In genomic region chr6:137153021-137153420, GRCm38 (mm10) we compare ENCODE assay signal across 21 mouse cellular contexts. TPM values are rescaled to one million over a fixed set of nuclear protein-coding genes. Genes with fewer than 3 reads are reported as not detected.
DNase-seq lines count a peak whose midpoint lies in the region; ATAC-seq lines count a peak whose summit lies in the region.
"Had no signal": no experiment of that assay in that cellular context is flagged by ENCODE, and none has a peak within 500 bp of the region (broad histone marks: within the 10 kb centered on the region; RNA-seq: fewer than 3 reads in every experiment).

No protein-coding gene starts in this region.

- ATAC-seq in kidney, embryonic 16.5 days (ENCODE audit: low FRiP score, low TSS enrichment) = no peak
- ATAC-seq: forebrain, embryonic 16.5 days had no signal

- WGBS in kidney, embryonic 16.5 days = 89% methylated on average over 14 of the region's 14 CpGs

- no peak overlapping the region for H3K4me3 ChIP-seq in kidney, embryonic 16.5 days (ENCODE audit: low read length)
- H3K4me3 ChIP-seq: embryonic facial prominence, embryonic 13.5 days; forebrain, embryonic 12.5 days; heart, adult 2 months; heart, embryonic 15.5 days; hindbrain, embryonic 10.5 days had no signal

- H3K4me2 ChIP-seq in kidney, embryonic 16.5 days (replicated peaks; ENCODE audit: low read depth, low read length) = no peak overlapping the region
- H3K4me2 ChIP-seq: embryonic facial prominence, embryonic 13.5 days; forebrain, embryonic 12.5 days; heart, embryonic 11.5 days; heart, embryonic 15.5 days had no signal

- no peaks in the 10 kb centered on the region for H3K9me3 ChIP-seq in kidney, embryonic 16.5 days (ENCODE audit: low read length)
- H3K9me3 ChIP-seq: embryonic facial prominence, embryonic 13.5 days; forebrain, embryonic 12.5 days; heart, embryonic 15.5 days; hindbrain, embryonic 10.5 days had no signal

- no peak overlapping the region for H3K9ac ChIP-seq in kidney, embryonic 16.5 days (replicated peaks; ENCODE audit: low read length)
- H3K9ac ChIP-seq: embryonic facial prominence, embryonic 13.5 days; forebrain, embryonic 12.5 days; heart, embryonic 15.5 days had no signal

- peak; percentile 47 for DNase-seq in kidney, adult 11 months
- peak; percentile 49 for DNase-seq in kidney, adult 9 months
- no peak for DNase-seq in kidney, postnatal 4 days
- DNase-seq in kidney, postnatal 25 days = peak; percentile 15 to 75
- DNase-seq in cerebellum, postnatal 4 days (ENCODE audit: low spot score in 2 of 2) = no peak
- no peak for DNase-seq in left cerebral cortex, postnatal 14 days (ENCODE audit: low spot score in 2 of 2)
- DNase-seq: adrenal gland, postnatal 10 days; cerebellum, adult 11 months; cerebellum, adult 9-10 months; cerebellum, postnatal 25 days; gastrocnemius, postnatal 10 days; heart, adult 2 months; heart, postnatal 14 days had no signal

- H3K27me3 ChIP-seq in kidney, embryonic 16.5 days (ENCODE audit: insufficient read depth, low read length) = no peaks in the 10 kb centered on the region
- H3K27me3 ChIP-seq: embryonic facial prominence, embryonic 13.5 days; forebrain, embryonic 12.5 days; heart, embryonic 15.5 days had no signal

- no peaks in the 10 kb centered on the region for H3K4me1 ChIP-seq in kidney, embryonic 16.5 days (ENCODE audit: insufficient read depth, low read length)
- H3K4me1 ChIP-seq: heart, embryonic 15.5 days; hindbrain, embryonic 10.5 days had no signal

- no peak overlapping the region for H3K27ac ChIP-seq in kidney, embryonic 16.5 days (ENCODE audit: low read length)
- H3K27ac ChIP-seq: embryonic facial prominence, embryonic 13.5 days; forebrain, embryonic 12.5 days; heart, adult 2 months; heart, embryonic 15.5 days; hindbrain, embryonic 10.5 days had no signal

- H3K36me3 ChIP-seq in kidney, embryonic 16.5 days (ENCODE audit: insufficient read depth, low read length) = no peaks in the 10 kb centered on the region
- H3K36me3 ChIP-seq: embryonic facial prominence, embryonic 13.5 days; forebrain, embryonic 12.5 days; heart, embryonic 15.5 days; hindbrain, embryonic 10.5 days had no signal

- intact Hi-C loops in left cerebral cortex, postnatal 14 days (cut with DNase I) = no loop called here

RNA-seq across cellular contexts. Expression of gene Rerg, which starts 17.3 kb away (rescaled TPM):
- 14.4 and 16.2 TPM in 2 replicates for polyA plus RNA-seq in kidney, embryonic 16.5 days (2015; fragmentation: Nextera tagmentation; extraction: Ambion mirVana)
- total RNA-seq in left cerebral cortex, postnatal 14 days (2021) = 1 to 10 TPM; 8.1 to 9.3 TPM
- total RNA-seq: MEL had no signal

Comparison
In these comparisons a context has a peak if more than half of its experiments do, and no peak if none do; other contexts are left out.
1. DNase-seq: peak in kidney, adult 11 months (single experiment), kidney, adult 9 months (single experiment) and kidney, postnatal 25 days (2 of 2); none in kidney, postnatal 4 days (0 of 2), cerebellum, postnatal 4 days (0 of 2) and left cerebral cortex, postnatal 14 days (0 of 2).